Mouse (Mus musculus): ENCODE data around the gene Scg5. TPM values are rescaled to one million over a fixed set of nuclear protein-coding genes. Genes with fewer than 3 reads are reported as not detected.

Gene Scg5
- polyA plus RNA-seq, 2 experiments = 0.13 TPM; not detected in 1

GRCm38 (mm10) chr2:113848245-113849121, 19.6 kb upstream of the Scg5 start, which contains the start of gene Arhgap11a:
Gene Arhgap11a (minus strand): TSS chr2:113848661.
- peak; percentile 98 for ATAC-seq (ENCODE audit: insufficient read depth)
- peak; percentile 91 to 95 (median 92) for DNase-seq (ENCODE audit: low read depth in 3 of 3, low spot score in 3 of 3)
- Histone ChIP-seq H3K27ac (peak within 1 kb of the TSS; percentile 80), H3K4me2 (ENCODE audit: low read depth) (peak within 1 kb of the TSS; percentile 95), H3K4me1 (replicated peaks; ENCODE audit: control insufficient read depth in 2 of 2, insufficient read depth in 2 of 2, low read length in 1 of 2) (peaks cover 10 to 14% of the 10 kb centered on the region in 2 experiments), H3K9ac (replicated peaks) (peak within 1 kb of the TSS; percentile 89), H3K27me3 (ENCODE audit: control insufficient read depth, insufficient read depth, low read length) (no peaks in the 10 kb centered on the region), H3K36me3 (replicated peaks; ENCODE audit: control insufficient read depth, insufficient read depth, low read depth) (peaks cover 15% of the 10 kb centered on the region), H3K9me3 (ENCODE audit: control insufficient read depth, low read length) (no peaks in the 10 kb centered on the region), H3K4me3 (ENCODE audit: insufficient read depth in 1 of 2, low read depth in 2 of 2, low read length in 2 of 2) (peak within 1 kb of the TSS; percentile 89 to 98)
- WGBS (ENCODE audit: insufficient replicate concordance) = under 1% methylated on average over 48 of the region's 48 CpGs
- TF ChIP-seq CTCF (IDR thresholded peaks at IDR 0.05; ENCODE audit: low read depth) (no peak), EP300 (IDR thresholded peaks at IDR 0.05; ENCODE audit: low read depth) (peak; percentile 62)

GRCm38 (mm10) chr2:113847678-113848244, 18.8 kb upstream of the Scg5 start:
- H3K27ac ChIP-seq = peak overlapping the region; percentile 80
- H3K4me1 ChIP-seq (replicated peaks; ENCODE audit: control insufficient read depth in 2 of 2, insufficient read depth in 2 of 2, low read length in 1 of 2) = peaks cover 10 to 14% of the 10 kb centered on the region in 2 experiments
- under 1% methylated on average over 24 of the region's 24 CpGs for WGBS (ENCODE audit: insufficient replicate concordance)
- peak overlapping the region; percentile 89 to 98 for H3K4me3 ChIP-seq (ENCODE audit: insufficient read depth in 1 of 2, low read depth in 2 of 2, low read length in 2 of 2)
- DNase-seq (ENCODE audit: low read depth in 3 of 3, low spot score in 3 of 3) = peak in 1 of 3 experiments; percentile 7
- peak; percentile 14; the same call in 1 of the 2 replicates for ATAC-seq (ENCODE audit: insufficient read depth)
- H3K36me3 ChIP-seq (replicated peaks; ENCODE audit: control insufficient read depth, insufficient read depth, low read depth) = peaks cover 20% of the 10 kb centered on the region
- TF ChIP-seq EP300 (IDR thresholded peaks at IDR 0.05; ENCODE audit: low read depth) (no peak), CTCF (IDR thresholded peaks at IDR 0.05; ENCODE audit: low read depth) (no peak)
- H3K4me2 ChIP-seq (ENCODE audit: low read depth) = peak overlapping the region; percentile 95
- no peaks in the 10 kb centered on the region for H3K9me3 ChIP-seq (ENCODE audit: control insufficient read depth, low read length)
- H3K9ac ChIP-seq (replicated peaks) = peak overlapping the region; percentile 89
- H3K27me3 ChIP-seq (ENCODE audit: control insufficient read depth, insufficient read depth, low read length) = no peaks in the 10 kb centered on the region

- H3K4me3 ChIP-seq (ENCODE audit: insufficient read depth in 1 of 2, low read depth in 2 of 2, low read length in 2 of 2) = no peak overlapping the region
- TF ChIP-seq CTCF (IDR thresholded peaks at IDR 0.05; ENCODE audit: low read depth) = no peak
- no peak for TF ChIP-seq EP300 (IDR thresholded peaks at IDR 0.05; ENCODE audit: low read depth)
- no peaks in the 10 kb centered on the region for H3K27me3 ChIP-seq (ENCODE audit: control insufficient read depth, insufficient read depth, low read length)
- DNase-seq (ENCODE audit: low read depth in 3 of 3, low spot score in 3 of 3) (no peak), ATAC-seq (ENCODE audit: insufficient read depth) (no peak)
- 80% methylated on average over 4 of the region's 4 CpGs for WGBS (ENCODE audit: insufficient replicate concordance)
- H3K4me1 ChIP-seq (replicated peaks; ENCODE audit: control insufficient read depth in 2 of 2, insufficient read depth in 2 of 2, low read length in 1 of 2) = peaks cover 10 to 14% of the 10 kb centered on the region in 2 experiments
- H3K9me3 ChIP-seq (ENCODE audit: control insufficient read depth, low read length) = no peaks in the 10 kb centered on the region
- 0 out of 2 replicates have a peak overlapping the region, but pooled peaks have one; percentile 95 for H3K4me2 ChIP-seq (ENCODE audit: low read depth)
- H3K36me3 ChIP-seq (replicated peaks; ENCODE audit: control insufficient read depth, insufficient read depth, low read depth) = peaks cover 39% of the 10 kb centered on the region
- no peak overlapping the region for H3K27ac ChIP-seq
- no peak overlapping the region for H3K9ac ChIP-seq (replicated peaks)
Observed at GRCm38 (mm10) chr2:113845081-113845480, 16.2 kb upstream of the Scg5 start.

- peaks cover 3 to 13% of the 10 kb centered on the region in 2 experiments; a peak in 3 of 4 replicates for H3K4me1 ChIP-seq (replicated peaks; ENCODE audit: control insufficient read depth in 2 of 2, insufficient read depth in 2 of 2, low read length in 1 of 2)
- DNase-seq (ENCODE audit: low read depth in 3 of 3, low spot score in 3 of 3) = no peak
- no peaks in the 10 kb centered on the region for H3K9me3 ChIP-seq (ENCODE audit: control insufficient read depth, low read length)
- H3K4me3 ChIP-seq (ENCODE audit: insufficient read depth in 1 of 2, low read depth in 2 of 2, low read length in 2 of 2) = no peak overlapping the region
- no peak for TF ChIP-seq CTCF (IDR thresholded peaks at IDR 0.05; ENCODE audit: low read depth)
- no peak for TF ChIP-seq EP300 (IDR thresholded peaks at IDR 0.05; ENCODE audit: low read depth)
- no peak for ATAC-seq (ENCODE audit: insufficient read depth)
- 83% methylated on average over 4 of the region's 4 CpGs for WGBS (ENCODE audit: insufficient replicate concordance)
- no peak overlapping the region for H3K4me2 ChIP-seq (ENCODE audit: low read depth)
- H3K9ac ChIP-seq (replicated peaks) = no peak overlapping the region
- H3K27me3 ChIP-seq (ENCODE audit: control insufficient read depth, insufficient read depth, low read length) = no peaks in the 10 kb centered on the region
- peaks cover 57% of the 10 kb centered on the region for H3K36me3 ChIP-seq (replicated peaks; ENCODE audit: control insufficient read depth, insufficient read depth, low read depth)
- no peak overlapping the region for H3K27ac ChIP-seq
Observed at GRCm38 (mm10) chr2:113841656-113842437, 12.9 kb upstream of the Scg5 start.

Measured in liver, embryonic 14.5 days (tissue).